Mouse (Mus musculus): ENCODE measurements around the gene Gatc.
"Not testable (repeated sequence)": the region's sequence is repeated elsewhere in the genome, so short reads cannot be mapped to it uniquely, and the experiment has no call there.

The Gatc gene

DNA sequence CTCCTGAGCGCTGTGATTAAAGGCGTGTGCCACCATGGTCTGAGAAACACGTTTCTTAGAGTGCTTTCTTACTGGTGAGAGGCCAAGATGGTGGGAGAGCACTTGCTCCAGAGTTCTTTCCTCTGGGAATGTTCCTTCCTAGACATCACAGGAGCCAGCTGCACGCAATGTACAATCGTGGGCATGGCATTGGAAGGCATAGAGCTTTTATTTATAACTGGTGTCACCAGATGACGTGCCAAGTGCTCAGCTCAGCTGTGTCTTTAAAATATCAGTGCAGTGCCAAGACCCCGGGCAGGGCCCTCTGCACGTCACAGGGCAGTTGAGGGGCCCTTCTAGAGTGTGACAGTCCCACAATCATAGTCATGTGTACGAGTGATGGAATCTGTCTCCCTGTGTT is 10.0 kb downstream of the Gatc start:
- DNase-seq (ENCODE audit: low spot score) = no peak

DNA sequence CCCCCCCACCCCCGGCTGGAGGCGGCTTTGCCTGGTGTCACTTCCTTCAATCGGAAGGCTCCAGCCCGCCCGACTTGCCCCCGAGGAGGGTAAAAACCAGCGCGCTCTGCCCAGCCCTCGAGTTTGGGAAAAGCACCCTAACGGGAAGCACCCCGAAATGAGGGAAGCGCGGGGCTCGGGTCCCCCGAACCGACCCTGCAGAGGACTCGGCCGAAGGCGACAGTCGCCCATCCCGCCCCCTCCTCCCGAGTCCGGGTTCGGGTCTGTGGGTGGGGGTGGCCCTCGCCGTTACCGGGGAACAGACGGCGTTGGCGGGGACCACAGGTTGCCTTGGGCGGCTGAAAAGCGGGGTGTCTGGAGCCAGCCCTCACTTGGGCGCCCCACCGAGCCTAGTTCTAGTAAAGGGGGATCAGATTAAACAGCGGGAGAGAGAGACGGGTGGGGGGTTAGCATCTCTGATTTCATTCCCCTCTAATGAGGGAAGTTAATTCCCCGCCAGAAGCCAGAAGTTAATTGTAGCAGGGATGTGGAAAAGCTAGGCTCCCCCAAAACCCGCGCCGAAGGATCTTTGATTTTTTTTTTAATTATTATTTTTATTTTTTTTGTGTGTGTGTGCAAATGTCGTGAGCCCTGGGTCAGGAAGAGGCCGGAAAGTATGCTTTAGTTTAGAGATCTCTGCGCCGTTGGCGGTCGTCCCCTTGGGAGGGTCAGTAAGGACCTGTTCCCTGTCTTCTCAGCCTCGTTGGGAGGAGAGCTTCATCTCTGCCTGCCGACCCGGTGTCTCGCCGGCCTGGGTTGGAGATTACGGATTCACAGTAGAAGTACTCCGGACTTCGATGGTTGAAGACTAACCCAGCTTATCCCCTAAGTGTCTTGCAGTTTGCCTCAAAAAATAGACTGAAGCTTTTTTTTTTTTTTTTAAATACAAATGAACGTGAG is 13.1 kb downstream of the Gatc start:
- peak; percentile 48 for DNase-seq (ENCODE audit: low spot score)

DNA sequence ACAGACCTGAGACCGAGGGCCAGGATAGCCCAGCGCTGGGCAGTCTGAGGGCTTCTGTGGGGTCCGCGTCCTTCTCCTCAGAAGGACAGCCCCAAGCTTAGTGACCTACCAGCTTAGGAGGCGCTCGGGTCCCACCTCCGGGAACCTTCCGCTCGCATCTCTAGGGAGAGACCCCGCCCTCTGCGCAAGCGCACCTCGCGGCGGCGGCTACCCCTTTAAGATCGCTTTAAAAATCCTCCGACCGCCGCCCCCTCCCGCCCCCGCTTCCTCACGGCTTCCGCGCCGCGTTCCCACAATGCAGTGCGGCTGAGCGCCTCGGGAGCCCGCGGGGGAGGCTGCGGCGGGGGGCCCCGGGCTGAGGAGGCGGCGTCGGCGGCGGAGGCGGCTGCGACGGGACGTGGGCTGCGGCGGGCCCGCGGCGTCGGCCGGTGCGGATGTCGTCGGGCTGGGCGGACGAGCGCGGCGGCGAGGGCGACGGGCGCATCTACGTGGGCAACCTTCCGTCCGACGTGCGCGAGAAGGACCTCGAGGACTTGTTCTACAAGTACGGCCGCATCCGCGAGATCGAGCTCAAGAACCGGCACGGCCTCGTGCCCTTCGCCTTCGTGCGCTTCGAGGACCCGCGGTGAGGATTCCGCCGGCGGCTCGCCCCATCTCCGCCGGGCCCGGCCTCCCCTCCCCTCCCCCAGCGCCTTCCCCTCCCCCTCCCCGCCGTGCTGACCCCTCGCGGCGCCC is 13.9 kb downstream of the Gatc start, which contains the start of gene Srsf9:
Gene Srsf9 (plus strand): TSS at position 303 of the 735 bp plus-strand sequence.
- peak; percentile 93 for DNase-seq (ENCODE audit: low spot score)

DNA sequence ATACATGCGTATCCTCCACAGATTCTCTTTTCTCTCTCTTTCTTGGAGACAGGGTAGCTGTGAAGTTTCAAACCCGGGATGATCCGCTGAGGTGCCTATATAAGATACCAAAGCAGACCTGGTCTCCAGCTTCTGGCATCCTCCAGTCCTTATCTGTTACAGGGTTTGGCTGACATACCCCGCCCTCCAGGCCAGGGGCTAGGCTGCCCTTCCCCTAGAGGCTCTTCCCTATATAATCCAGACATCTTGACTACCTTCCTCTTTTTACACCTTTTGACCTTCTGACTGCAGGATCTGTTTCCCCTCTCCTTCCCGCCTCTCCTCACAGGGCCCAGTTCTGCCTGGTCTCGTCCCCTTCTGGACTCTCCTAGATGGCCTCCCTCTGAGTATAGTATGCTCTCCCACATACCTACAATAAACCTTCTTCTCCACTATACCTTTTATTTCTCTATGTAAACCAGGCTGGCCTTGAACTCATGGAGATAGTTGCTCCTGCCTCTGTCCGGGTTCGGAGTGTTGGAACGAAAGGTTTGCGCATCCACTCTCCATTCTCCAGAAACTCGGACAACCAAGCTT is 14.6 kb downstream of the Gatc start:
- DNase-seq (ENCODE audit: low spot score) = no peak

- peak; percentile 77 for DNase-seq (ENCODE audit: low spot score)
These were observed 21.7 kb downstream of the Gatc start for GRCm38 (mm10) chr5:115319004-115319940.

- no peak for DNase-seq (ENCODE audit: low spot score)
These were observed 23.2 kb downstream of the Gatc start for GRCm38 (mm10) chr5:115317645-115318328.

GRCm38 (mm10) chr5:115316968-115317644 is 23.9 kb downstream of the Gatc start:
- no peak for DNase-seq (ENCODE audit: low spot score)

GRCm38 (mm10) chr5:115313668-115313943 is 27.4 kb downstream of the Gatc start:
- no peak for DNase-seq (ENCODE audit: low spot score)

GRCm38 (mm10) chr5:115312816-115313667 is 27.9 kb downstream of the Gatc start:
- no peak for DNase-seq (ENCODE audit: low spot score)

- no peak for DNase-seq (ENCODE audit: low spot score)
These were observed 28.6 kb downstream of the Gatc start for GRCm38 (mm10) chr5:115312354-115312753.

DNA sequence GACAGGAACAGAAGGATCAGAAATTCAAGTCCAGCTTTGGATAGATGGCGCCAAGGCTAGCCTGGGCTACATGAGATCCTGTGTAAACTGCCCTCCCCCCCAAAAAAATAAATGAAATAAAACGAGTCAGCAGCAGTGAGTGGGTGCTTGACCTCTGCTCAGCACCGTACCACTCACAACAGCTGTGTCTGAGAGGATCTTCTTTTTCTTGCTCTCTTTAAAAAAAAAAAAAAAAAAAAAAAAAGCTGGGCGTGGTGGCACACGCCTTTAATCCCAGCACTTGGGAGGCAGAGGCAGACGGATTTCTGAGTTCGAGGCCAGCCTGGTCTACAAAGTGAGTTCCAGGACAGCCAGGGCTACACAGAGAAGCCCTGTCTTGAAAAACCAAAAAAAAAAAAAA is 38.8 kb downstream of the Gatc start:
- not testable (repeated sequence) for DNase-seq (ENCODE audit: low spot score)

GRCm38 (mm10) chr5:115301615-115302014 is 39.4 kb downstream of the Gatc start:
- no peak for DNase-seq (ENCODE audit: low spot score)

GRCm38 (mm10) chr5:115300792-115301614 is 40.0 kb downstream of the Gatc start, which contains the start of gene Dynll1:
Gene Dynll1, minus strand, starts transcription at chr5:115300999.
- DNase-seq (ENCODE audit: low spot score) = peak; percentile 98

GRCm38 (mm10) chr5:115300035-115300744 is 40.8 kb downstream of the Gatc start:
- DNase-seq (ENCODE audit: low spot score) = peak; percentile 68

GRCm38 (mm10) chr5:115296347-115296746 is 44.6 kb downstream of the Gatc start:
- no peak for DNase-seq (ENCODE audit: low spot score)

GRCm38 (mm10) chr5:115294173-115294572 is 46.8 kb downstream of the Gatc start:
- no peak for DNase-seq (ENCODE audit: low spot score)

- DNase-seq (ENCODE audit: low spot score) = no peak
These were observed 56.2 kb downstream of the Gatc start for GRCm38 (mm10) chr5:115284735-115285134.
